Mouse (Mus musculus) lung, embryonic 16.5 days (tissue): ENCODE measurements around the gene Mvb12b. TPM values are rescaled to one million over a fixed set of nuclear protein-coding genes. Genes with fewer than 3 reads are reported as not detected.

Source experiments
- ATAC-seq: fragments of 200-750 bp; cut with Nextera tagmentation; 2 replicates; pipeline ENCODE4 v1.8.0; 2017; ENCODE audit warnings: low read depth, mild to moderate bottlenecking, moderate library complexity
- H3K27ac ChIP-seq: fragments of 300-500 bp; sonication (generic); 2 replicates; pipeline ENCODE4 v1.5.1; 2014; ENCODE audit warnings: mild to moderate bottlenecking, control low read depth, low read length
- H3K27me3 ChIP-seq: fragments of 300-500 bp; sonication (generic); 2 replicates; pipeline ENCODE4 v1.6.1; 2014; ENCODE audit warnings: low read depth, low read length, mixed read lengths; ENCODE audit not compliant: control insufficient read depth, insufficient read depth
- H3K36me3 ChIP-seq: fragments of 300-500 bp; sonication (generic); 2 replicates; pipeline ENCODE4 v1.6.1; 2014; ENCODE audit warnings: low read length; ENCODE audit not compliant: control insufficient read depth, insufficient read depth
- H3K4me1 ChIP-seq: fragments of 300-500 bp; sonication (generic); replicated peaks from 2 replicates; pipeline ENCODE4 v1.6.1; 2014; ENCODE audit warnings: low read length, mixed read lengths; ENCODE audit not compliant: control insufficient read depth, insufficient read depth
- H3K4me2 ChIP-seq: fragments of 300-500 bp; sonication (generic); 2 replicates; pipeline ENCODE4 v1.6.1; 2014; ENCODE audit warnings: low read depth, low read length, control low read depth
- H3K4me3 ChIP-seq: fragments of 300-500 bp; sonication (generic); 2 replicates; pipeline ENCODE4 v1.5.1; 2014; ENCODE audit warnings: mild to moderate bottlenecking, low read length, control low read depth
- H3K9ac ChIP-seq: fragments of 300-500 bp; sonication (generic); 2 replicates; pipeline ENCODE4 v1.6.1; 2014; ENCODE audit warnings: low read length, control low read depth
- H3K9me3 ChIP-seq: fragments of 300-500 bp; sonication (generic); 2 replicates; pipeline ENCODE4 v1.6.1; 2016; ENCODE audit warnings: low read length; ENCODE audit not compliant: control insufficient read depth
- WGBS: fragments of 180-500 bp; shearing (Covaris S2); extraction: QIAGEN DNeasy Blood & Tissue Kit; methylation state at CpG from one replicate; pipeline ENCODE4 v1.1.7; 2014; 5-methylcytosine and 5-hydroxymethylcytosine counted together
- polyA plus RNA-seq: library from polyadenylated mRNA; unstranded; fragments of >200 nt; fragmentation: Nextera tagmentation; extraction: Ambion mirVana; gene quantifications from 2 replicates; pipeline ENCODE4 v1.2.1, GENCODE M21; 2015

The Mvb12b gene
- polyA plus RNA-seq, 1 experiment from 2014 or later: 21.6 TPM

DNA sequence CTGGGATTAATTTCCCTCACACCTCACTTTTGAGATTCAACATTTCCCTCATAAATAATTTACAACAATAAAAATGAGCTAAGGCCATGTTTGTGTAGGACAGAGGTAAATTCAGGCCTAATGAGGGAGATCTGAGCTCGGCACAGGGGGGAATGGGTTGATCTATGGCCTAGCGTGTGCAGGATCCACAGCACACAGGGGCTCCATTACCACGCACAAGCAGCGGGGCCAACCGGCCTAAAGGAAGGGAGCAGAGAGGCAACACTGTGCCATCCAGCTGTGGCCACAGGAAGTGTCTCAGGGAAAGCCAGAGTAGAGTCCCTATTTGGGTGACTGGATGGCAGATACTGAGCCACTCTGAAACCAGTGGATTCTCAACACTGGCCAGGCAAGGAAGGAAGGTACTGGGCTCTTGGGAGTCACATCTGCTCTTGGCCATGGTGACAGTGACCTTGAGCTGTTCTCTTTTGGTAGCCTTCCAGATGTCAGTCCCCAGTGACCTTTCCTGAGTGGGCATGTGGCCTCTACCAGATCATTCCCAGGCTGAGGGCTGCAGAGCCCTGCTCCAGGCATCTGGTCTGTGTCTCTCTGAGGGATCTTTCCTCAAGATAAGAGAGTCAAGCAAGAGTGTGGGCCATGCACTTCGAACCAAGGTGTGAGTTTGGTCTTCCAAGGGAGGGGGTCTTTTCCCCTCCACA is 9.9 kb downstream of the Mvb12b start:
- Histone ChIP-seq H3K4me2 (no peak overlapping the region), H3K27me3 (no peaks in the 10 kb centered on the region), H3K36me3 (peaks cover 3% of the 10 kb centered on the region; the same call in 1 of the 2 replicates), H3K27ac (peak overlapping the region; percentile 93), H3K4me3 (no peak overlapping the region), H3K4me1 (peaks cover 59% of the 10 kb centered on the region), H3K9ac (no peak overlapping the region), H3K9me3 (no peaks in the 10 kb centered on the region)
- no peak for ATAC-seq
- 79% methylated on average over 6 of the region's 6 CpGs for WGBS

DNA sequence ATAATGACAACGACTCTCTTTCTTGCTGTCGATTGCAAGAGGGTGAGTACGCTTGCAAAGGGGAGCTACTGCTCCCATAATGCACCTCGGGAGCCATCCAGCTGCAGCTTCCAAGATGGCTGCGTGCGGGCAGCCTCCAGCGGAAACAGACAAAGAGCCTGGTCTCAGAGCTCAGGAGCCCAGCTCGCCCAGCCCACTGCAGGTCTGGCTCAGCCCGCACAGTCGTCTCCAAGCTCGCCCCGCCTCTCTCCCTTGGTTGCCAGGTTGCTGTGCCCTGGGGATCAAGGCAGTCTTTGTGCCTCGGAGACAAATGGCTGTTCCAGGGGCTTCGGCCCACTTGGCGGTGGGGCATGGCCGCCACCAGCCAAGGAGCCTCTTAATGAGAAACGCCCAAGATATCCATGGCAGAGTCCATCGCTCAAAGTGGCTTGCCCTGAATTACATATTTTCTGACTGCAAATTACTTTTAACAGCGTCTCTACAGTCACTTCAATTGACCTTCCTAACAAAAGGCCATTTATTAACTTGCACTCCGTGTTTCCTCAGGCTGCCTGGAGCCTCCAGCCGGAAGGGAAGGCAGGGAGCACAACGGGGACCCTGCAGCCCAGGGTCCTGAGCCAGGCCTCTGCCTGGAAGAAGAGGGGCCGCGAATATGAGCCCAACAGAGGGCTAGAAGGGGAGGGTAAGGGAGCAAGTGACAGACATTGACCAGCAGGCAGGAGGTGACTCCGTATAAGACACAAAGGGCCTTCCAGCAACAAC is 11.0 kb downstream of the Mvb12b start:
- peaks cover 63% of the 10 kb centered on the region for H3K4me1 ChIP-seq
- no peaks in the 10 kb centered on the region for H3K27me3 ChIP-seq
- peak overlapping the region; percentile 30 for H3K4me2 ChIP-seq
- 0 out of 2 replicates have a peak overlapping the region, but pooled peaks have one; percentile 23 for H3K9ac ChIP-seq
- peak overlapping the region; percentile 93 for H3K27ac ChIP-seq
- no peak overlapping the region for H3K4me3 ChIP-seq
- peak; percentile 61 for ATAC-seq
- WGBS: 18% methylated on average over 25 of the region's 25 CpGs
- H3K9me3 ChIP-seq: no peaks in the 10 kb centered on the region
- H3K36me3 ChIP-seq: peaks cover 6% of the 10 kb centered on the region

- peaks cover 75% of the 10 kb centered on the region for H3K4me1 ChIP-seq
- H3K9me3 ChIP-seq: no peaks in the 10 kb centered on the region
- WGBS: 51% methylated on average over 12 of the region's 12 CpGs
- H3K9ac ChIP-seq: no peak overlapping the region
- H3K4me3 ChIP-seq: no peak overlapping the region
- H3K27me3 ChIP-seq: no peaks in the 10 kb centered on the region
- peaks cover 6% of the 10 kb centered on the region for H3K36me3 ChIP-seq
- ATAC-seq: no peak
- H3K27ac ChIP-seq: peak overlapping the region; percentile 93
- H3K4me2 ChIP-seq: peak overlapping the region; percentile 7; the same call in 1 of the 2 replicates
Observed at GRCm38 (mm10) chr2:33875594-33875993, 12.2 kb downstream of the Mvb12b start.

GRCm38 (mm10) chr2:33874856-33875576 is 12.7 kb downstream of the Mvb12b start:
- H3K4me3 ChIP-seq: no peak overlapping the region
- 63% methylated on average over 10 of the region's 10 CpGs for WGBS
- H3K27ac ChIP-seq: peak overlapping the region; percentile 93
- H3K9me3 ChIP-seq: no peaks in the 10 kb centered on the region
- no peaks in the 10 kb centered on the region for H3K27me3 ChIP-seq
- peaks cover 76% of the 10 kb centered on the region for H3K4me1 ChIP-seq
- H3K36me3 ChIP-seq: peaks cover 6% of the 10 kb centered on the region
- no peak for ATAC-seq
- no peak overlapping the region for H3K4me2 ChIP-seq
- peak overlapping the region; percentile 17; the same call in 1 of the 2 replicates for H3K9ac ChIP-seq

- peak overlapping the region; percentile 93 for H3K27ac ChIP-seq
- H3K27me3 ChIP-seq: no peaks in the 10 kb centered on the region
- peak; percentile 63 for ATAC-seq
- H3K9me3 ChIP-seq: no peaks in the 10 kb centered on the region
- peaks cover 6% of the 10 kb centered on the region for H3K36me3 ChIP-seq
- H3K4me2 ChIP-seq: peak overlapping the region; percentile 3; the same call in 1 of the 2 replicates
- WGBS: 42% methylated on average over 5 of the region's 5 CpGs
- no peak overlapping the region for H3K9ac ChIP-seq
- H3K4me3 ChIP-seq: no peak overlapping the region
- peaks cover 81% of the 10 kb centered on the region for H3K4me1 ChIP-seq
Observed at GRCm38 (mm10) chr2:33874367-33874766, 13.4 kb downstream of the Mvb12b start.

- Histone ChIP-seq H3K4me1 (peaks cover 82% of the 10 kb centered on the region), H3K9ac (no peak overlapping the region), H3K4me2 (no peak overlapping the region), H3K4me3 (no peak overlapping the region), H3K27me3 (no peaks in the 10 kb centered on the region), H3K36me3 (peaks cover 6% of the 10 kb centered on the region), H3K9me3 (no peaks in the 10 kb centered on the region), H3K27ac (peak overlapping the region; percentile 93; the same call in 1 of the 2 replicates)
- ATAC-seq: no peak
- 56% methylated on average over 8 of the region's 8 CpGs for WGBS
Observed at GRCm38 (mm10) chr2:33873501-33873900, 14.2 kb downstream of the Mvb12b start.

- 32% methylated on average over 8 of the region's 8 CpGs for WGBS
- Histone ChIP-seq H3K4me1 (peaks cover 80% of the 10 kb centered on the region), H3K4me3 (no peak overlapping the region), H3K36me3 (peaks cover 6% of the 10 kb centered on the region), H3K27ac (peak overlapping the region; percentile 23; the same call in 1 of the 2 replicates), H3K27me3 (no peaks in the 10 kb centered on the region), H3K4me2 (no peak overlapping the region), H3K9me3 (no peaks in the 10 kb centered on the region), H3K9ac (no peak overlapping the region)
- peak; percentile 12; the same call in 1 of the 2 replicates for ATAC-seq
Observed at GRCm38 (mm10) chr2:33872841-33873271, 14.9 kb downstream of the Mvb12b start.

- peaks cover 71% of the 10 kb centered on the region for H3K4me1 ChIP-seq
- 75% methylated on average over 4 of the region's 4 CpGs for WGBS
- no peak overlapping the region for H3K4me3 ChIP-seq
- no peak overlapping the region for H3K9ac ChIP-seq
- H3K36me3 ChIP-seq: peaks cover 6% of the 10 kb centered on the region
- H3K4me2 ChIP-seq: no peak overlapping the region
- peak overlapping the region; percentile 83 for H3K27ac ChIP-seq
- ATAC-seq: no peak
- H3K27me3 ChIP-seq: no peaks in the 10 kb centered on the region
- H3K9me3 ChIP-seq: no peaks in the 10 kb centered on the region
Observed at GRCm38 (mm10) chr2:33871181-33871520, 16.6 kb downstream of the Mvb12b start.
